Mouse (Mus musculus) midbrain, embryonic 14.5 days (tissue): ENCODE results near the gene Syt6. TPM values are rescaled to one million over a fixed set of nuclear protein-coding genes. Genes with fewer than 3 reads are reported as not detected.
"Not testable (repeated sequence)": the region's sequence is repeated elsewhere in the genome, so short reads cannot be mapped to it uniquely, and the experiment has no call there.

Experiments
- ATAC-seq: fragments of 200-750 bp; cut with Nextera tagmentation; 2 replicates; pipeline ENCODE4 v1.8.0; 2017; ENCODE audit warnings: moderate number of reproducible peaks, moderate library complexity; ENCODE audit not compliant: low FRiP score, low TSS enrichment
- DNase-seq: peaks from one replicate; pipeline ENCODE4 v3.0.0-alpha.2; 2015
- H3K27ac ChIP-seq: fragments of 300-500 bp; sonication (generic); replicated peaks from 2 replicates; pipeline ENCODE4 v1.5.1; 2014; ENCODE audit warnings: mild to moderate bottlenecking, low read depth, low read length, moderate library complexity
- H3K27me3 ChIP-seq: fragments of 300-500 bp; sonication (generic); 2 replicates; pipeline ENCODE4 v1.6.1; 2014; ENCODE audit warnings: low read length, control low read depth, mixed read lengths; ENCODE audit not compliant: control insufficient read depth, insufficient read depth
- H3K36me3 ChIP-seq: fragments of 300-500 bp; sonication (generic); 2 replicates; pipeline ENCODE4 v1.6.1; 2014; ENCODE audit warnings: low read length, control low read depth; ENCODE audit not compliant: control insufficient read depth, insufficient read depth
- H3K4me1 ChIP-seq: fragments of 300-500 bp; sonication (generic); 2 replicates; pipeline ENCODE4 v1.6.1; 2014; ENCODE audit warnings: mild to moderate bottlenecking, antibody characterized with exemption, low read length, control low read depth; ENCODE audit not compliant: control insufficient read depth, insufficient read depth
- H3K4me2 ChIP-seq: fragments of 300-500 bp; sonication (generic); 2 replicates; pipeline ENCODE4 v1.6.1; 2014; ENCODE audit warnings: mild to moderate bottlenecking, low read length, moderate library complexity
- H3K4me3 ChIP-seq: fragments of 300-500 bp; sonication (generic); replicated peaks from 2 replicates; pipeline ENCODE4 v1.5.1; 2014; ENCODE audit warnings: low read depth, low read length
- H3K9ac ChIP-seq: fragments of 300-500 bp; sonication (generic); replicated peaks from 2 replicates; pipeline ENCODE4 v1.6.1; 2014; ENCODE audit warnings: mild to moderate bottlenecking, low read length, moderate library complexity
- H3K9me3 ChIP-seq: fragments of 300-500 bp; sonication (generic); 2 replicates; pipeline ENCODE4 v1.6.1; 2016; ENCODE audit warnings: low read length, control low read depth, mixed read lengths; ENCODE audit not compliant: control insufficient read depth
- WGBS: fragments of 180-500 bp; shearing (Covaris S2); extraction: QIAGEN DNeasy Blood & Tissue Kit; methylation state at CpG from one replicate; pipeline ENCODE4 v1.1.7; 2014; 5-methylcytosine and 5-hydroxymethylcytosine counted together
- polyA plus RNA-seq: library from polyadenylated mRNA; unstranded; fragments of >200 nt; fragmentation: Nextera tagmentation; extraction: Ambion mirVana; gene quantifications from 2 replicates; pipeline ENCODE4 v1.2.1, GENCODE M21; 2014

Syt6 gene
- polyA plus RNA-seq, 1 experiment from 2014 or later: 21.1 TPM

- not testable (repeated sequence) for DNase-seq, H3K27me3 ChIP-seq, H3K9me3 ChIP-seq, ATAC-seq, H3K4me2 ChIP-seq, H3K27ac ChIP-seq, H3K36me3 ChIP-seq, H3K9ac ChIP-seq, H3K4me3 ChIP-seq, H3K4me1 ChIP-seq
- 86% methylated on average over 2 of the region's 2 CpGs for WGBS
Measured at GRCm38 (mm10) chr3:103645968-103646367, 70.9 kb downstream of the Syt6 start, which contains the start of gene Atg4a-ps. Atg4a-ps (minus strand) TSS chr3:103646068.

- H3K4me1 ChIP-seq: no peaks in the 10 kb centered on the region
- no peaks in the 10 kb centered on the region for H3K9me3 ChIP-seq
- no peak overlapping the region for H3K4me2 ChIP-seq
- no peak overlapping the region for H3K9ac ChIP-seq
- no peak overlapping the region for H3K4me3 ChIP-seq
- H3K27ac ChIP-seq: no peak overlapping the region
- no peak for DNase-seq
- H3K27me3 ChIP-seq: no peaks in the 10 kb centered on the region
- ATAC-seq: no peak
- H3K36me3 ChIP-seq: no peaks in the 10 kb centered on the region
- WGBS: 91% methylated on average over 11 of the region's 11 CpGs
Measured at GRCm38 (mm10) chr3:103647164-103647867, 72.3 kb downstream of the Syt6 start.

- WGBS: 91% methylated on average over 4 of the region's 4 CpGs
- no peak overlapping the region for H3K4me2 ChIP-seq
- H3K27ac ChIP-seq: no peak overlapping the region
- ATAC-seq: no peak
- H3K9ac ChIP-seq: no peak overlapping the region
- H3K36me3 ChIP-seq: no peaks in the 10 kb centered on the region
- no peaks in the 10 kb centered on the region for H3K9me3 ChIP-seq
- no peaks in the 10 kb centered on the region for H3K27me3 ChIP-seq
- H3K4me1 ChIP-seq: no peaks in the 10 kb centered on the region
- DNase-seq: no peak
- no peak overlapping the region for H3K4me3 ChIP-seq
Measured at GRCm38 (mm10) chr3:103648486-103648885, 73.5 kb downstream of the Syt6 start.

GRCm38 (mm10) chr3:103649716-103650115 is 74.7 kb downstream of the Syt6 start:
- Histone ChIP-seq H3K4me2 (no peak overlapping the region), H3K9me3 (no peaks in the 10 kb centered on the region), H3K9ac (no peak overlapping the region), H3K27ac (no peak overlapping the region), H3K4me1 (no peaks in the 10 kb centered on the region), H3K4me3 (no peak overlapping the region), H3K27me3 (no peaks in the 10 kb centered on the region), H3K36me3 (no peaks in the 10 kb centered on the region)
- 76% methylated on average over 6 of the region's 6 CpGs for WGBS
- no peak for ATAC-seq
- DNase-seq: no peak

GRCm38 (mm10) chr3:103650406-103650805 is 75.4 kb downstream of the Syt6 start:
- DNase-seq: no peak
- WGBS: 20% methylated on average over 1 of the region's 1 CpGs

GRCm38 (mm10) chr3:103660012-103660411 is 85.0 kb downstream of the Syt6 start:
- 0 out of 2 replicates have a peak, but pooled peaks cover 5% of the 10 kb centered on the region for H3K4me1 ChIP-seq
- H3K36me3 ChIP-seq: no peaks in the 10 kb centered on the region
- no peak overlapping the region for H3K4me3 ChIP-seq
- H3K9me3 ChIP-seq: no peaks in the 10 kb centered on the region
- H3K27me3 ChIP-seq: no peaks in the 10 kb centered on the region
- H3K9ac ChIP-seq: no peak overlapping the region
- no peak overlapping the region for H3K27ac ChIP-seq
- ATAC-seq: no peak
- no peak overlapping the region for H3K4me2 ChIP-seq
- DNase-seq: no peak
- WGBS: 94% methylated on average over 2 of the region's 2 CpGs

More at GRCm38 (mm10) chr3:103650406-103650805, 75.4 kb downstream of the Syt6 start:
- Histone ChIP-seq H3K27ac (no peak overlapping the region), H3K4me1 (no peaks in the 10 kb centered on the region), H3K36me3 (no peaks in the 10 kb centered on the region), H3K4me2 (no peak overlapping the region), H3K4me3 (no peak overlapping the region), H3K9me3 (no peaks in the 10 kb centered on the region), H3K9ac (no peak overlapping the region), H3K27me3 (no peaks in the 10 kb centered on the region)
- no peak for ATAC-seq

GRCm38 (mm10) chr3:103661714-103662113 is 86.7 kb downstream of the Syt6 start:
- Histone ChIP-seq H3K27ac (no peak overlapping the region), H3K9me3 (no peaks in the 10 kb centered on the region), H3K4me1 (0 out of 2 replicates have a peak, but pooled peaks cover 5% of the 10 kb centered on the region), H3K27me3 (no peaks in the 10 kb centered on the region), H3K36me3 (no peaks in the 10 kb centered on the region), H3K4me3 (no peak overlapping the region), H3K4me2 (no peak overlapping the region), H3K9ac (no peak overlapping the region)
- ATAC-seq: no peak
- DNase-seq: no peak
- WGBS: 89% methylated on average over 8 of the region's 8 CpGs

- Histone ChIP-seq H3K9ac (no peak overlapping the region), H3K27me3 (no peaks in the 10 kb centered on the region), H3K36me3 (no peaks in the 10 kb centered on the region), H3K4me2 (no peak overlapping the region), H3K9me3 (no peaks in the 10 kb centered on the region), H3K4me1 (no peaks in the 10 kb centered on the region), H3K27ac (no peak overlapping the region), H3K4me3 (no peak overlapping the region)
- WGBS: 97% methylated on average over 3 of the region's 3 CpGs
- no peak for ATAC-seq
- no peak for DNase-seq
Measured at GRCm38 (mm10) chr3:103663385-103663784, 88.4 kb downstream of the Syt6 start.

- H3K4me2 ChIP-seq: no peak overlapping the region
- DNase-seq: no peak
- WGBS: 83% methylated on average over 4 of the region's 4 CpGs
- no peaks in the 10 kb centered on the region for H3K9me3 ChIP-seq
- ATAC-seq: no peak
- no peak overlapping the region for H3K9ac ChIP-seq
- no peak overlapping the region for H3K27ac ChIP-seq
- no peaks in the 10 kb centered on the region for H3K4me1 ChIP-seq
- H3K36me3 ChIP-seq: no peaks in the 10 kb centered on the region
- H3K27me3 ChIP-seq: no peaks in the 10 kb centered on the region
- no peak overlapping the region for H3K4me3 ChIP-seq
Measured at GRCm38 (mm10) chr3:103672113-103672512, 97.1 kb downstream of the Syt6 start.
